Mouse (Mus musculus): ENCODE results near the gene Fgfr2.

GRCm38 (mm10) chr7:132572738-132573137 lies 550.4 kb downstream of the Fgfr2 start:
- peak; percentile 16; the same call in 1 of the 2 replicates for TF ChIP-seq EP300 (IDR thresholded peaks at IDR 0.05)
- TF ChIP-seq CTCF (IDR thresholded peaks at IDR 0.05) = no peak
